Mouse (Mus musculus) cortical plate, adult 2 months (tissue): Measurements from ENCODE around the gene Chd2.

ENCODE experiments used
- CTCF ChIP-seq: fragments of 200-500 bp; IDR thresholded peaks from 2 replicates; pipeline ENCODE4 v1.5.1; 2011; ENCODE audit warnings: mild to moderate bottlenecking, control low read depth, low read length; ENCODE audit not compliant: insufficient read depth; ENCODE audit errors: extremely low read depth
- POLR2A ChIP-seq: fragments of 200-500 bp; IDR thresholded peaks from 2 replicates; pipeline ENCODE4 v1.6.1; 2011; ENCODE audit warnings: mild to moderate bottlenecking, low read length, control low read depth; ENCODE audit not compliant: insufficient read depth; ENCODE audit errors: extremely low read depth

DNA sequence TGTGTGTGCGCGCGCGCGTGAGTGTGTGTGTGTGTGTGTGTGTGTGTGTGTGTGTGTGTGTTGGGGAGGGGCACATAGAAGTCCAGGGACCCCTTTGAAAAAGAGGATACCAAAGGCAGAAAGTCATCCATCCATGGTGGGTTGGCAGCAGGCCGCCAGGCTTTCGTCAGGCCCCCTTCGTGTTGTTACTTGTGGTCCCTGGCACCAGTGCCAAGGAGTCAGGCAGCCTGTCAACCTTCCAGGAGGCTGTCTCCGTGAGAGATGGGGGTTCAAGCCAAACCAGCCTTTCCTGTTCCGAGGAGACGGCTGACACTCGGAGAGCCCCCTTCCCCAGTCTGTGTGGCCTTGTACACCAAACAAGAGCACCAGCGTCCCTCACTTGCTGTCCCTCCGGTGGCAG is 127.4 kb downstream of the Chd2 start:
- TF ChIP-seq CTCF (no peak), POLR2A (no peak)
